Mouse (Mus musculus): ENCODE data around the gene Casp7. TPM values are rescaled to one million over a fixed set of nuclear protein-coding genes. Genes with fewer than 3 reads are reported as not detected.

Casp7 gene
- polyA plus RNA-seq, 1 experiment from 2014 or later, result 18.3 TPM

DNA sequence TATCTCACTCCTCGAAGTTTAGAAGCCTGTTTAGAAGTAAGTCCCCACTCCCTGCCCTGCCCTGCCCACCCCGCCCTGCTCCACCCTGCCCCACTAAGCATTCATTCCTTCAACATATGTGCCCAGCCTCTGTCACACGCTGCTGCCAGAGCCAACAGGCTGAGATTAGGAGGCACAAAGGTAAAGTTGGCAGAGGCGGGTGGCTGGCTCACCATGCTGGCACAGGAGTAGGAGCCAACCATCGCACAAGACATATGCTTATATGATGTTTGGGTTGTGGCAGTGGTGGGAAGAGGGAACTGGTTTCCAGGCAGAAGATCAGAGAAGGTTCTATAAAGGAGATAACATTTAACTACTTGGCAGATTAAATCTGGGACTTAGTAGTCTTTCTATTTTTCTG is 80.3 kb downstream of the Casp7 start:
- 81% methylated on average over 5 of the region's 5 CpGs for WGBS
- no peak for DNase-seq (ENCODE audit: low spot score)
- Histone ChIP-seq H3K4me1 (ENCODE audit: control insufficient read depth, insufficient read depth, low read length) (no peaks in the 10 kb centered on the region), H3K9me3 (ENCODE audit: control insufficient read depth, low read length) (no peaks in the 10 kb centered on the region), H3K9ac (ENCODE audit: low read length) (no peak overlapping the region), H3K27ac (ENCODE audit: low read depth, low read length) (no peak overlapping the region), H3K36me3 (ENCODE audit: control insufficient read depth, insufficient read depth, low read length) (no peaks in the 10 kb centered on the region), H3K4me2 (ENCODE audit: low read depth) (no peak overlapping the region), H3K27me3 (ENCODE audit: control insufficient read depth, insufficient read depth, low read length) (no peaks in the 10 kb centered on the region), H3K4me3 (ENCODE audit: low read depth, low read length) (no peak overlapping the region)
- no peak for ATAC-seq (ENCODE audit: insufficient read depth, low FRiP score, low TSS enrichment)

DNA sequence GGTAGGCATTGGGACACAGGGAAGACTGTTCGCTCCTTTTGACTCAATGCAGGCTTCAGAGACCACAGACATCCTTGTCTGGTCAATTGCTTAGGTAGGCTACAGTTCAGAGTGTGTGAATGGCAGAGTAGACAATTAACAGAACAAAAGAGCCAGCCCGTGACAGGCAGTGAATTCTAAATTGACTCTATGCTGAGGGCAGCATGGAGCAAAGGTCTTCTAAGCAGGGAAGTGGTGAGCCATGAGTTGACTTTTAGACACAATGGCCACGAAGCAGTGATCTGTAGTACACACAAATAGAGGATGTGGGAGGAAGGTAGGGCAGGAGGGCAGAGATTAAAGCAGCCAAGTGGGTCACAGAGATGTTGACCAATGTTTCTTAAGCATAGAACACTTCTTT is 80.9 kb downstream of the Casp7 start:
- no peak for ATAC-seq (ENCODE audit: insufficient read depth, low FRiP score, low TSS enrichment)
- H3K36me3 ChIP-seq (ENCODE audit: control insufficient read depth, insufficient read depth, low read length), result no peaks in the 10 kb centered on the region
- H3K4me1 ChIP-seq (ENCODE audit: control insufficient read depth, insufficient read depth, low read length), result no peaks in the 10 kb centered on the region
- DNase-seq (ENCODE audit: low spot score), result no peak
- H3K4me3 ChIP-seq (ENCODE audit: low read depth, low read length), result no peak overlapping the region
- H3K4me2 ChIP-seq (ENCODE audit: low read depth), result no peak overlapping the region
- 44% methylated on average over 3 of the region's 3 CpGs for WGBS
- no peak overlapping the region for H3K9ac ChIP-seq (ENCODE audit: low read length)
- H3K27ac ChIP-seq (ENCODE audit: low read depth, low read length), result no peak overlapping the region
- H3K27me3 ChIP-seq (ENCODE audit: control insufficient read depth, insufficient read depth, low read length), result no peaks in the 10 kb centered on the region
- no peaks in the 10 kb centered on the region for H3K9me3 ChIP-seq (ENCODE audit: control insufficient read depth, low read length)

DNA sequence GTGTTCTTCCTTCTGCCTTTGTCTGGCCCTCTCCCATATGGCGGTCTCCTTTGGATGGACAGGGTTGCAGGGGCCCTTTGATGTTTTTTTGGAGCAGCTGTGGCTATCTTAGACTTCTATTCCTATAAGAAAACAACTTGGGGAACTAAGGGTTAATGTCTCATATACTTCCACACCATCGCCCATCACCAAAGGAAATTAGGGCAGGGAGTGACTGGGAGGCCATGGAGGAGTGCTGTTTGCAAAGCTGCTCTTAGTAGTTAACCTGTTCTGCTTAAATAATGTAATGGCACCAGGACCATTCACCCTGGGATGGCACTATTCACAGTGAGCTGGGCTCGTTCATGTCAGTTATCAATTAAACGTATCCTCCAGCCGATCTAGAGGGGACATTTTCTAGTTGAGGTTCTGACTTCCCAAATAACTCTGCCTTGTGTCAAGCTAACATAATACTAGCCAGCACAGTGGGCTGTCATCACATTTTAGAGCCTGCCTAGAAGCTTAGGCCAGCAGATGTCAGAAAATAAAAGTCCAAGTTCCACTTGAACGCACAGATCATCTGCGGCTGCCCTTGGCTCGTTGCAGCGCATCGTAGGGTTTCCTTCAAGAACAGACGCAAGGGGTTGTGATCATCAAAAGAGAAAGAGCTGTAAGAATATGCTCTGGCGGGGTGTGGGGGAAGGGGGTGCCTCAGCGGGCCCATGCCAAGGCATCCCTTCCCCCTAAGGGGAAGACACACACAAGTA is 87.9 kb downstream of the Casp7 start:
- Histone ChIP-seq H3K4me3 (ENCODE audit: low read depth, low read length) (no peak overlapping the region), H3K9me3 (ENCODE audit: control insufficient read depth, low read length) (no peaks in the 10 kb centered on the region), H3K27ac (ENCODE audit: low read depth, low read length) (no peak overlapping the region), H3K27me3 (ENCODE audit: control insufficient read depth, insufficient read depth, low read length) (no peaks in the 10 kb centered on the region), H3K4me1 (ENCODE audit: control insufficient read depth, insufficient read depth, low read length) (peaks cover 8% of the 10 kb centered on the region; the same call in 1 of the 2 replicates), H3K36me3 (ENCODE audit: control insufficient read depth, insufficient read depth, low read length) (no peaks in the 10 kb centered on the region), H3K4me2 (ENCODE audit: low read depth) (no peak overlapping the region), H3K9ac (ENCODE audit: low read length) (no peak overlapping the region)
- WGBS, result 53% methylated on average over 13 of the region's 13 CpGs
- ATAC-seq (ENCODE audit: insufficient read depth, low FRiP score, low TSS enrichment) (no peak), DNase-seq (ENCODE audit: low spot score) (no peak)

DNA sequence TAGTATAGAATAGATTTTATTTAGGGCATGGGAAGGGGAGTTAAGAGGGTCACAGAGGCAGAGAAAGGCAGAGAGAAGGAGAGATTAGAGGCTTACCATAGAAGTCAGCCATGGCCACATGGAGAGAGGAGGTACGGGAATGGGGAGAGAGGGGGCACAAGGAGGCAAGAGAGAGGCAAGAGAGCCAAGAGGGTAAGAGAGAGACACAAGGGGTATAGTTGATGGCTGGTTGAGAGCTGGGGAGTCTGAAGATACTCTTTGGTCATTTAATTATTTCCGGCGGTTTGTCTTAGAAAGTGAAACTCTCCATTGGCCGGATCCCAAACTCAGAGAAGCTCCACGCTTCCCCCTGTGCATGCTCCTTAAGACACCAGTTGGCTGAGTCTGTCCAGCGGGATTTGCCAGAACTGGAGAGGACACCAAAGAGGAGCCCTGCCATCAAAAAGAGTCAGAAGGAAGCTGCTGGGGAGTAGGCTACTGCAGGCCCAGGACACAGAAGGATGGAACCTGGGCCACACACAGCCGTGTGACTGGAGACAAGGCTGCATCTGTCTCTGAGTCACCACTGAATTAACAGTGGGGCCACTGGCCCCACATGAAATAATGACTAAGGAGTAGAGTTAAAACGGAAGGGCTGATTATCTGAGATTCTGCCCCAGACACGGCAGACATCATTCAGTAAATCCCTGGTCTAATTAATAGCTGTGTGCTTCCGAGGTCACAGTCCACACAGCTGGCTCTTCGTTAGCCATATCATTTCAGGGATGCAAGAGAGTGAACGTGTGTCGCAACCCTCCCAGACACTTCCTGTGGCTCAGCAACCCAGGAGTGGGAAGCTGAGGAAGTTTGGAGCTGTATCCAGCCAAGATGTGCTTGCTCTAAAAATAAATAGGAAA is 88.7 kb downstream of the Casp7 start:
- peaks cover 8% of the 10 kb centered on the region; the same call in 1 of the 2 replicates for H3K4me1 ChIP-seq (ENCODE audit: control insufficient read depth, insufficient read depth, low read length)
- no peak overlapping the region for H3K27ac ChIP-seq (ENCODE audit: low read depth, low read length)
- no peaks in the 10 kb centered on the region for H3K36me3 ChIP-seq (ENCODE audit: control insufficient read depth, insufficient read depth, low read length)
- no peaks in the 10 kb centered on the region for H3K9me3 ChIP-seq (ENCODE audit: control insufficient read depth, low read length)
- no peak overlapping the region for H3K4me3 ChIP-seq (ENCODE audit: low read depth, low read length)
- WGBS, result 74% methylated on average over 13 of the region's 13 CpGs
- DNase-seq (ENCODE audit: low spot score), result no peak
- ATAC-seq (ENCODE audit: insufficient read depth, low FRiP score, low TSS enrichment), result no peak
- H3K4me2 ChIP-seq (ENCODE audit: low read depth), result no peak overlapping the region
- no peaks in the 10 kb centered on the region for H3K27me3 ChIP-seq (ENCODE audit: control insufficient read depth, insufficient read depth, low read length)
- H3K9ac ChIP-seq (ENCODE audit: low read length), result no peak overlapping the region

DNA sequence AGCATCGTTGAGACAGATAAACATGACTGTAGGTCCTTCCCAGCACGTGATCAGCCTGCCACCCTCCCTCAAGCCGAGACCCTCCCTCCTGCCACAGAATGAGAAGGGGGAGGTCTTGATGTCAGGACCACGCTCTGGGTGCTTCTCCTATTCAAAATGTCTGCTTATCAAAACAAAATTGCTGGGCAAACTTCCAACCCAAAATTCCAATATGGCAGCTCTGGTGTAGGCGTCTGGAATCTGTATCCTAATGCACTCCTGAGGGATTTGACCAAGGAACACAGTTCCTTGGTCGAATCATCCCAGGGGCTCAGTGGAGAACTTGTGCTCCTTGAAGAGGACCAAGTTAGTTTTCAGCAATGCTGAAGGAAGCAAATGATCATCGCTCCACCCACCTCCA is 90.0 kb downstream of the Casp7 start:
- no peak for DNase-seq (ENCODE audit: low spot score)

DNA sequence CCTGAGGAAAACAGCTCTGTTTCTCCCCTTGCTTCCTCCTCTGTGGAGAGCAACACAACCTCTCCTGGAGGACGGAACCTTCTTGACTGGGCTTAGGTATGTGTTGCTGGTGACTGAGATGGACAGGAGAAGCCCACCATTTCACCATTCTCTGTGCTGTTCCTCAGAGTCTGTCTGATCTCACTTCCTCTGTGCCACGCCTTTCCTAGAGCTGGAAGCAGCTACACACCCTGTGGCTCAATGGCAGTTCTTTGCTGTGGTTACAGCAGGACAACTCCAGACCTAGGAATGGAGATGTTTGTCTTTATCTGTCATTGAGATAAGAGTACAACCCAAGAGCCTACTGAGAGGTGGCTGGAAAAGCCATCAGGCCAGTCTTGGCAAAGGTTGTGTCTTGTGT is 90.4 kb downstream of the Casp7 start:
- Histone ChIP-seq H3K4me2 (ENCODE audit: low read depth) (no peak overlapping the region), H3K4me1 (ENCODE audit: control insufficient read depth, insufficient read depth, low read length) (peaks cover 8% of the 10 kb centered on the region; the same call in 1 of the 2 replicates), H3K9ac (ENCODE audit: low read length) (no peak overlapping the region), H3K4me3 (ENCODE audit: low read depth, low read length) (no peak overlapping the region), H3K36me3 (ENCODE audit: control insufficient read depth, insufficient read depth, low read length) (no peaks in the 10 kb centered on the region), H3K27me3 (ENCODE audit: control insufficient read depth, insufficient read depth, low read length) (no peaks in the 10 kb centered on the region), H3K27ac (ENCODE audit: low read depth, low read length) (no peak overlapping the region), H3K9me3 (ENCODE audit: control insufficient read depth, low read length) (no peaks in the 10 kb centered on the region)
- WGBS, result 91% methylated on average over 2 of the region's 2 CpGs
- no peak for ATAC-seq (ENCODE audit: insufficient read depth, low FRiP score, low TSS enrichment)
- no peak for DNase-seq (ENCODE audit: low spot score)

More for the DNA sequence above, 90.0 kb downstream of the Casp7 start:
- Histone ChIP-seq H3K4me2 (ENCODE audit: low read depth) (no peak overlapping the region), H3K27ac (ENCODE audit: low read depth, low read length) (no peak overlapping the region), H3K4me3 (ENCODE audit: low read depth, low read length) (no peak overlapping the region), H3K27me3 (ENCODE audit: control insufficient read depth, insufficient read depth, low read length) (no peaks in the 10 kb centered on the region), H3K4me1 (ENCODE audit: control insufficient read depth, insufficient read depth, low read length) (peaks cover 8% of the 10 kb centered on the region; the same call in 1 of the 2 replicates), H3K9me3 (ENCODE audit: control insufficient read depth, low read length) (no peaks in the 10 kb centered on the region), H3K36me3 (ENCODE audit: control insufficient read depth, insufficient read depth, low read length) (no peaks in the 10 kb centered on the region), H3K9ac (ENCODE audit: low read length) (no peak overlapping the region)
- WGBS, result 93% methylated on average over 7 of the region's 7 CpGs
- ATAC-seq (ENCODE audit: insufficient read depth, low FRiP score, low TSS enrichment), result no peak

DNA sequence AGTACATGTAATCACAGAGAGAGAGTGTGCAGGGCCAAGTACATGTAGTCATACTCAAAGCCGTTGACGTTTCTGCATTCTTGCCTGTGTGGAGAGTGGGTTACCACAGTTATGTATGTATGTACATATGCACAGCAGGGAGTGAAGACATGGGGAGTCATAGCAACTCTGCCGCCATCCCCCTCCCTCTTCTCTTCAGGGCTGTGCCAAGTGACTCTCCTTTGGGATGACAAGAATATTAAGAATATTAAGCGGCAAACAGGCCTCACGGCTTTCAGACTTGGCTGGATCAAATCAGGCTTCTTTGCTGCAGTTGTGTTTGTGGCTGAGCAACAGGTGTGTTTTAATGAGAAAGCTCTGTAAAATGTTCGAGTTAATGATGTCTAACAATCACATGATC is 92.7 kb downstream of the Casp7 start:
- no peak overlapping the region for H3K9ac ChIP-seq (ENCODE audit: low read length)
- no peaks in the 10 kb centered on the region for H3K27me3 ChIP-seq (ENCODE audit: control insufficient read depth, insufficient read depth, low read length)
- H3K27ac ChIP-seq (ENCODE audit: low read depth, low read length), result no peak overlapping the region
- no peak overlapping the region for H3K4me3 ChIP-seq (ENCODE audit: low read depth, low read length)
- H3K4me1 ChIP-seq (ENCODE audit: control insufficient read depth, insufficient read depth, low read length), result peaks cover 5% of the 10 kb centered on the region; the same call in 1 of the 2 replicates
- H3K36me3 ChIP-seq (ENCODE audit: control insufficient read depth, insufficient read depth, low read length), result no peaks in the 10 kb centered on the region
- H3K9me3 ChIP-seq (ENCODE audit: control insufficient read depth, low read length), result no peaks in the 10 kb centered on the region
- no peak overlapping the region for H3K4me2 ChIP-seq (ENCODE audit: low read depth)
- ATAC-seq (ENCODE audit: insufficient read depth, low FRiP score, low TSS enrichment) (no peak), DNase-seq (ENCODE audit: low spot score) (no peak)
- 90% methylated on average over 6 of the region's 6 CpGs for WGBS
